In the genomic region with DNA sequence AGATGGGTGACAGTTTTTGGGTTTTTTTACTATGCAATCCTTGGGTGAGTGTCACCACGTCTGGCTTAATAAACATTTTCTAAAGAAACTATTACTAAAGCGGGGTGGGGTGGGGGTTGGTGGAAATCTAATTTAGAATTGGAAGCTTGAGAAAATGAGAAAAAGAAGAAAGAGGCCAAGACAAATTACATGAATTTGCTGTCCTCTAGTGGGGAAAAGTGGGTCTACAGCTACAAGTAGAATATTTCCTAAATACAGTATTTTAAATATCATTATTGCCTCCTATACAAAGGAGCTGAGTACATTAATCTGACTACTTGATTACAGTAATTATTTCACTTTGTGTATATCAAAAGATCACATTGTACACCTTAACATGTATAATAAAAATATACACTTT, we compare ENCODE assay signal across 11 mouse cellular contexts. TPM values are rescaled to one million over a fixed set of nuclear protein-coding genes. Genes with fewer than 3 reads are reported as not detected.
DNase-seq lines count a peak whose midpoint lies in the region; ATAC-seq lines count a peak whose summit lies in the region.
"Had no signal": no experiment of that assay in that cellular context is flagged by ENCODE, and none has a peak within 500 bp of the region (broad histone marks: within the 10 kb centered on the region; RNA-seq: fewer than 3 reads in every experiment).

No protein-coding gene starts in this region.

- H3K4me2 ChIP-seq in liver, embryonic 11.5 days = no peak overlapping the region

- WGBS in liver, embryonic 11.5 days = 36% methylated on average over 2 of the region's 2 CpGs

- 0 out of 2 replicates have a peak, but pooled peaks have one; percentile 32 for ATAC-seq in common myeloid progenitor, adult 5-6 weeks (replicated peaks; ENCODE audit: low read depth, poor library complexity, severe bottlenecking)
- ATAC-seq in liver, embryonic 11.5 days (replicated peaks; ENCODE audit: low FRiP score) = no peak

- no peaks in the 10 kb centered on the region for H3K4me1 ChIP-seq in liver, embryonic 11.5 days (replicated peaks; ENCODE audit: control insufficient read depth, insufficient read depth, low read length)

- H3K27ac ChIP-seq in liver, embryonic 11.5 days (ENCODE audit: low read depth, low read length) = no peak overlapping the region
- H3K27ac ChIP-seq: liver, embryonic 14.5 days had no signal

- DNase-seq in embryo, embryonic 10 days (ENCODE audit: low spot score) = peak; percentile 37
- DNase-seq in embryo, embryonic 9.5 days (ENCODE audit: extremely low spot score) = no peak
- DNase-seq in layer of hippocampus, adult 11-12 months (ENCODE audit: low spot score) = peak; percentile 22
- no peak for DNase-seq in layer of hippocampus, adult 9-10 months (ENCODE audit: low spot score)
- peak; percentile 42 for DNase-seq in 416B (ENCODE audit: low read depth)
- DNase-seq in liver, embryonic 11.5 days (ENCODE audit: low spot score) = no peak
- DNase-seq in gastrocnemius, postnatal 14 days = no peak
- DNase-seq: heart, adult 11 months; kidney, adult 8-10 months had no signal

- H3K9me3 ChIP-seq in liver, embryonic 11.5 days (ENCODE audit: control insufficient read depth, low read length) = no peaks in the 10 kb centered on the region

- H3K27me3 ChIP-seq in liver, embryonic 11.5 days (replicated peaks; ENCODE audit: control insufficient read depth, insufficient read depth, low read length) = no peaks in the 10 kb centered on the region

- H3K36me3 ChIP-seq in liver, embryonic 11.5 days (ENCODE audit: control insufficient read depth, insufficient read depth, low read length) = no peaks in the 10 kb centered on the region

- H3K9ac ChIP-seq in liver, embryonic 11.5 days (ENCODE audit: low read depth, low read length) = no peak overlapping the region
- H3K9ac ChIP-seq: liver, embryonic 14.5 days had no signal

- intact Hi-C loops in gastrocnemius, postnatal 14 days (cut with DNase I; ENCODE audit: low total_unique reads) = no loop called here

- no peak overlapping the region for H3K4me3 ChIP-seq in liver, embryonic 11.5 days (ENCODE audit: low read depth, low read length)

RNA-seq across cellular contexts. Expression of a gene that starts 13.7 kb away (rescaled TPM):
- total RNA-seq in common myeloid progenitor, adult 5-6 weeks (2017) = not detected in 2 replicates
- 0.67 and 0.96 TPM in 2 replicates for polyA plus RNA-seq in liver, embryonic 11.5 days (2014; fragmentation: Nextera tagmentation; extraction: Ambion mirVana)
- 100 to 1,000 TPM in 1 of 2 experiments, 10 to 100 TPM in 1; 92.6 to 115 TPM for total RNA-seq in gastrocnemius, postnatal 14 days (2021)

RNA-seq across cellular contexts. Expression of a gene that starts 20.8 kb away (rescaled TPM):
- total RNA-seq in common myeloid progenitor, adult 5-6 weeks (2017) = not detected in 2 replicates
- 7.7 and 8.1 TPM in 2 replicates for polyA plus RNA-seq in liver, embryonic 11.5 days (2014; fragmentation: Nextera tagmentation; extraction: Ambion mirVana)
- total RNA-seq in gastrocnemius, postnatal 14 days (2021) = 1 to 10 TPM in 1 of 2 experiments, under 1 TPM in 1; 1.00 to 2.4 TPM

RNA-seq across cellular contexts. Expression of a gene that starts 34.2 kb away (rescaled TPM):
- not detected in 2 replicates for total RNA-seq in common myeloid progenitor, adult 5-6 weeks (2017)
- polyA plus RNA-seq in liver, embryonic 11.5 days (2014; fragmentation: Nextera tagmentation; extraction: Ambion mirVana) = 0.18 TPM in 1 of 2 replicates, not detected in the other
- total RNA-seq in gastrocnemius, postnatal 14 days (2021) = not detected
- polyA plus RNA-seq: liver, embryonic 14.5 days had no signal

Comparison
In these comparisons a context has a peak if more than half of its experiments do, and no peak if none do; other contexts are left out.
1. DNase-seq: peak in embryo, embryonic 10 days (single experiment), layer of hippocampus, adult 11-12 months (single experiment) and 416B (single experiment); none in embryo, embryonic 9.5 days (single experiment), layer of hippocampus, adult 9-10 months (single experiment), liver, embryonic 11.5 days (single experiment) and gastrocnemius, postnatal 14 days (single experiment).
2. RNA of a gene that starts 13.7 kb away (total RNA-seq): 92.6 to 115 TPM in gastrocnemius, postnatal 14 days; not detected in common myeloid progenitor, adult 5-6 weeks; every median in the first group is over 10 times any median in the second.